Mouse (Mus musculus) lung, embryonic 15.5 days (tissue): ENCODE measurements around the gene Tspan5. TPM values are rescaled to one million over a fixed set of nuclear protein-coding genes. Genes with fewer than 3 reads are reported as not detected.
A peak's percentile ranks its signal among the peaks of the same experiment; 100 is the strongest.

Experiments
- ATAC-seq: fragments of 200-750 bp; cut with Nextera tagmentation; 2 replicates; pipeline ENCODE4 v1.8.0; 2017; ENCODE audit warnings: moderate number of reproducible peaks, borderline replicate concordance; ENCODE audit not compliant: low FRiP score, low TSS enrichment; ENCODE audit errors: extremely low read depth
- H3K27ac ChIP-seq: fragments of 300-500 bp; sonication (generic); 2 replicates; pipeline ENCODE4 v1.5.1; 2015; ENCODE audit warnings: moderate library complexity, mild to moderate bottlenecking, inconsistent platforms
- H3K27me3 ChIP-seq: fragments of 300-500 bp; sonication (generic); 2 replicates; pipeline ENCODE4 v1.6.1; 2015; ENCODE audit warnings: inconsistent platforms
- H3K36me3 ChIP-seq: fragments of 300-500 bp; sonication (generic); 2 replicates; pipeline ENCODE4 v1.6.1; 2015; ENCODE audit warnings: inconsistent platforms
- H3K4me1 ChIP-seq: fragments of 300-500 bp; sonication (generic); 2 replicates; pipeline ENCODE4 v1.6.1; 2015; ENCODE audit warnings: inconsistent platforms
- H3K4me2 ChIP-seq: fragments of 300-500 bp; sonication (generic); 2 replicates; pipeline ENCODE4 v1.6.1; 2015; ENCODE audit warnings: inconsistent platforms, mild to moderate bottlenecking, moderate library complexity
- H3K4me3 ChIP-seq: fragments of 300-500 bp; sonication (generic); 2 replicates; pipeline ENCODE4 v1.5.1; 2015; ENCODE audit warnings: mild to moderate bottlenecking, inconsistent platforms
- H3K9ac ChIP-seq: fragments of 300-500 bp; sonication (generic); 2 replicates; pipeline ENCODE4 v1.6.1; 2015; ENCODE audit warnings: inconsistent platforms
- H3K9me3 ChIP-seq: fragments of 300-500 bp; sonication (generic); 2 replicates; pipeline ENCODE4 v1.6.1; 2016; ENCODE audit warnings: inconsistent platforms
- WGBS: fragments of 180-500 bp; shearing (Covaris S2); methylation state at CpG from one replicate; pipeline ENCODE4 v1.1.7; 2015; 5-methylcytosine and 5-hydroxymethylcytosine counted together
- polyA plus RNA-seq: library from polyadenylated mRNA; unstranded; fragments of >200 nt; fragmentation: Nextera tagmentation; extraction: Ambion mirVana; gene quantifications from 2 replicates; pipeline ENCODE4 v1.2.1, GENCODE M21; 2015

Gene Tspan5
- polyA plus RNA-seq, 1 experiment from 2014 or later, result 30.3 TPM

GRCm38 (mm10) chr3:138760685-138761119 is 18.7 kb downstream of the Tspan5 start:
- no peaks in the 10 kb centered on the region for H3K9me3 ChIP-seq
- WGBS, result 31% methylated on average over 11 of the region's 11 CpGs
- H3K4me3 ChIP-seq, result no peak overlapping the region
- no peak overlapping the region for H3K9ac ChIP-seq
- ATAC-seq, result peak; percentile 92
- H3K27me3 ChIP-seq, result no peaks in the 10 kb centered on the region
- no peaks in the 10 kb centered on the region for H3K36me3 ChIP-seq
- peak overlapping the region; percentile 7; the same call in 1 of the 2 replicates for H3K4me2 ChIP-seq
- H3K27ac ChIP-seq, result peak overlapping the region; percentile 57
- peaks cover 24% of the 10 kb centered on the region for H3K4me1 ChIP-seq

- no peak overlapping the region for H3K9ac ChIP-seq
- no peaks in the 10 kb centered on the region for H3K36me3 ChIP-seq
- H3K27me3 ChIP-seq, result no peaks in the 10 kb centered on the region
- H3K4me1 ChIP-seq, result peaks cover 24% of the 10 kb centered on the region
- H3K4me2 ChIP-seq, result no peak overlapping the region
- H3K9me3 ChIP-seq, result no peaks in the 10 kb centered on the region
- no peak for ATAC-seq
- no peak overlapping the region for H3K4me3 ChIP-seq
- 81% methylated on average over 13 of the region's 13 CpGs for WGBS
- 0 out of 2 replicates have a peak overlapping the region, but pooled peaks have one; percentile 1 for H3K27ac ChIP-seq
These were observed 19.5 kb downstream of the Tspan5 start for GRCm38 (mm10) chr3:138761531-138761930.

- H3K4me2 ChIP-seq, result no peak overlapping the region
- 78% methylated on average over 9 of the region's 9 CpGs for WGBS
- no peaks in the 10 kb centered on the region for H3K36me3 ChIP-seq
- peaks cover 20% of the 10 kb centered on the region for H3K4me1 ChIP-seq
- no peaks in the 10 kb centered on the region for H3K27me3 ChIP-seq
- no peak overlapping the region for H3K4me3 ChIP-seq
- no peaks in the 10 kb centered on the region for H3K9me3 ChIP-seq
- H3K27ac ChIP-seq, result no peak overlapping the region
- ATAC-seq, result no peak
- H3K9ac ChIP-seq, result no peak overlapping the region
These were observed 21.9 kb downstream of the Tspan5 start for GRCm38 (mm10) chr3:138763941-138764340.

GRCm38 (mm10) chr3:138764782-138765181 is 22.8 kb downstream of the Tspan5 start:
- Histone ChIP-seq H3K36me3 (no peaks in the 10 kb centered on the region), H3K4me3 (no peak overlapping the region), H3K4me2 (no peak overlapping the region), H3K9me3 (no peaks in the 10 kb centered on the region), H3K27me3 (no peaks in the 10 kb centered on the region), H3K9ac (no peak overlapping the region), H3K4me1 (peaks cover 16% of the 10 kb centered on the region), H3K27ac (no peak overlapping the region)
- no peak for ATAC-seq
- WGBS, result 75% methylated on average over 3 of the region's 3 CpGs

- 61% methylated on average over 8 of the region's 8 CpGs for WGBS
- H3K9ac ChIP-seq, result no peak overlapping the region
- no peak for ATAC-seq
These were observed 25.0 kb downstream of the Tspan5 start for GRCm38 (mm10) chr3:138767034-138767433.

GRCm38 (mm10) chr3:138768541-138769093 is 26.6 kb downstream of the Tspan5 start:
- no peaks in the 10 kb centered on the region for H3K36me3 ChIP-seq
- no peak overlapping the region for H3K27ac ChIP-seq
- H3K9me3 ChIP-seq, result no peaks in the 10 kb centered on the region
- no peak for ATAC-seq
- H3K4me1 ChIP-seq, result 0 out of 2 replicates have a peak, but pooled peaks cover 2% of the 10 kb centered on the region
- H3K4me2 ChIP-seq, result no peak overlapping the region
- H3K9ac ChIP-seq, result no peak overlapping the region
- WGBS, result 51% methylated on average over 12 of the region's 12 CpGs
- H3K4me3 ChIP-seq, result no peak overlapping the region
- H3K27me3 ChIP-seq, result no peaks in the 10 kb centered on the region

More at GRCm38 (mm10) chr3:138767034-138767433, 25.0 kb downstream of the Tspan5 start:
- Histone ChIP-seq H3K27me3 (no peaks in the 10 kb centered on the region), H3K27ac (no peak overlapping the region), H3K4me3 (no peak overlapping the region), H3K36me3 (no peaks in the 10 kb centered on the region), H3K9me3 (no peaks in the 10 kb centered on the region), H3K4me1 (no peaks in the 10 kb centered on the region), H3K4me2 (no peak overlapping the region)

- H3K9ac ChIP-seq, result no peak overlapping the region
- ATAC-seq, result no peak
- H3K36me3 ChIP-seq, result no peaks in the 10 kb centered on the region
- WGBS, result 83% methylated on average over 10 of the region's 10 CpGs
- no peak overlapping the region for H3K27ac ChIP-seq
- H3K27me3 ChIP-seq, result no peaks in the 10 kb centered on the region
- H3K4me2 ChIP-seq, result no peak overlapping the region
- no peaks in the 10 kb centered on the region for H3K9me3 ChIP-seq
- no peak overlapping the region for H3K4me3 ChIP-seq
- peaks cover 2% of the 10 kb centered on the region; the same call in 1 of the 2 replicates for H3K4me1 ChIP-seq
These were observed 28.8 kb downstream of the Tspan5 start for GRCm38 (mm10) chr3:138770650-138771331.

- Histone ChIP-seq H3K4me2 (no peak overlapping the region), H3K4me3 (no peak overlapping the region), H3K27me3 (no peaks in the 10 kb centered on the region), H3K36me3 (no peaks in the 10 kb centered on the region), H3K4me1 (peaks cover 2% of the 10 kb centered on the region; the same call in 1 of the 2 replicates), H3K9me3 (no peaks in the 10 kb centered on the region), H3K27ac (no peak overlapping the region), H3K9ac (no peak overlapping the region)
- WGBS, result 80% methylated on average over 12 of the region's 12 CpGs
- no peak for ATAC-seq
These were observed 29.7 kb downstream of the Tspan5 start for GRCm38 (mm10) chr3:138771549-138772333.

- Histone ChIP-seq H3K36me3 (no peaks in the 10 kb centered on the region), H3K4me3 (no peak overlapping the region), H3K4me2 (no peak overlapping the region), H3K4me1 (peaks cover 6% of the 10 kb centered on the region; the same call in 1 of the 2 replicates), H3K9me3 (no peaks in the 10 kb centered on the region), H3K27me3 (no peaks in the 10 kb centered on the region), H3K9ac (no peak overlapping the region), H3K27ac (no peak overlapping the region)
- 54% methylated on average over 9 of the region's 9 CpGs for WGBS
- no peak for ATAC-seq
These were observed 32.0 kb downstream of the Tspan5 start for GRCm38 (mm10) chr3:138773871-138774606.

GRCm38 (mm10) chr3:138774607-138774943 is 32.6 kb downstream of the Tspan5 start:
- Histone ChIP-seq H3K9me3 (no peaks in the 10 kb centered on the region), H3K4me1 (peaks cover 10% of the 10 kb centered on the region; the same call in 1 of the 2 replicates), H3K4me3 (no peak overlapping the region), H3K27me3 (no peaks in the 10 kb centered on the region), H3K27ac (no peak overlapping the region), H3K4me2 (no peak overlapping the region), H3K9ac (no peak overlapping the region), H3K36me3 (no peaks in the 10 kb centered on the region)
- ATAC-seq, result no peak
- 50% methylated on average over 4 of the region's 4 CpGs for WGBS

- WGBS, result 66% methylated on average over 7 of the region's 7 CpGs
- no peak overlapping the region for H3K27ac ChIP-seq
- H3K9ac ChIP-seq, result no peak overlapping the region
- no peak overlapping the region for H3K4me3 ChIP-seq
- no peaks in the 10 kb centered on the region for H3K27me3 ChIP-seq
- H3K4me2 ChIP-seq, result no peak overlapping the region
- ATAC-seq, result no peak
- H3K9me3 ChIP-seq, result no peaks in the 10 kb centered on the region
- peaks cover 14% of the 10 kb centered on the region; the same call in 1 of the 2 replicates for H3K4me1 ChIP-seq
- no peaks in the 10 kb centered on the region for H3K36me3 ChIP-seq
These were observed 34.1 kb downstream of the Tspan5 start for GRCm38 (mm10) chr3:138775926-138776715.
